Mouse (Mus musculus) kidney, embryonic 14.5 days (tissue): Measurements from ENCODE around the gene Glrx. TPM values are rescaled to one million over a fixed set of nuclear protein-coding genes. Genes with fewer than 3 reads are reported as not detected.

Experiments used
- ATAC-seq: fragments of 200-750 bp; cut with Nextera tagmentation; 2 replicates; pipeline ENCODE4 v1.8.0; 2017; ENCODE audit warnings: moderate number of reproducible peaks, mild to moderate bottlenecking, moderate TSS enrichment, moderate library complexity; ENCODE audit not compliant: low FRiP score, low TSS enrichment
- H3K27ac ChIP-seq: fragments of 300-500 bp; sonication (generic); 2 replicates; pipeline ENCODE4 v1.5.1; 2014; ENCODE audit warnings: low read depth, mild to moderate bottlenecking, low read length, moderate library complexity, mixed read lengths
- H3K27me3 ChIP-seq: fragments of 300-500 bp; sonication (generic); 2 replicates; pipeline ENCODE4 v1.6.1; 2014; ENCODE audit warnings: mild to moderate bottlenecking, low read length; ENCODE audit not compliant: control insufficient read depth, insufficient read depth
- H3K36me3 ChIP-seq: fragments of 300-500 bp; sonication (generic); 2 replicates; pipeline ENCODE4 v1.6.1; 2014; ENCODE audit warnings: low read length, mixed read lengths; ENCODE audit not compliant: control insufficient read depth, insufficient read depth
- H3K4me1 ChIP-seq: fragments of 300-500 bp; sonication (generic); 2 replicates; pipeline ENCODE4 v1.6.1; 2014; ENCODE audit warnings: low read length, mixed read lengths; ENCODE audit not compliant: control insufficient read depth, insufficient read depth
- H3K4me2 ChIP-seq: fragments of 300-500 bp; sonication (generic); replicated peaks from 2 replicates; pipeline ENCODE4 v1.6.1; 2014; ENCODE audit warnings: low read depth, mild to moderate bottlenecking, low read length
- H3K4me3 ChIP-seq: fragments of 300-500 bp; sonication (generic); 2 replicates; pipeline ENCODE4 v1.5.1; 2014; ENCODE audit warnings: mild to moderate bottlenecking, low read length
- H3K9ac ChIP-seq: fragments of 300-500 bp; sonication (generic); 2 replicates; pipeline ENCODE4 v1.6.1; 2014; ENCODE audit warnings: low read depth, mild to moderate bottlenecking, low read length, moderate library complexity
- H3K9me3 ChIP-seq: fragments of 300-500 bp; sonication (generic); 2 replicates; pipeline ENCODE4 v1.6.1; 2016; ENCODE audit warnings: low read length; ENCODE audit not compliant: control insufficient read depth
- WGBS: fragments of 180-500 bp; shearing (Covaris S2); extraction: QIAGEN DNeasy Blood & Tissue Kit; methylation state at CpG from one replicate; pipeline ENCODE4 v1.1.7; 2014; 5-methylcytosine and 5-hydroxymethylcytosine counted together
- polyA plus RNA-seq: library from polyadenylated mRNA; unstranded; fragments of >200 nt; fragmentation: Nextera tagmentation; extraction: Ambion mirVana; gene quantifications from 2 replicates; pipeline ENCODE4 v1.2.1, GENCODE M21; 2014

Gene Glrx
- 36.4 and 42.5 TPM in 2 replicates for polyA plus RNA-seq

GRCm38 (mm10) chr13:75839719-75840481 lies at the start of gene Glrx:
Gene Glrx (plus strand): TSS chr13:75839868.
- Histone ChIP-seq H3K9ac (peak within 1 kb of the TSS; percentile 29), H3K4me3 (peak within 1 kb of the TSS; percentile 38), H3K4me2 (peak within 1 kb of the TSS; percentile 67), H3K36me3 (no peaks in the 10 kb centered on the region), H3K9me3 (no peaks in the 10 kb centered on the region), H3K27me3 (no peaks in the 10 kb centered on the region), H3K4me1 (peaks cover 11% of the 10 kb centered on the region), H3K27ac (peak within 1 kb of the TSS; percentile 40; the same call in 1 of the 2 replicates)
- ATAC-seq: peak; percentile 92
- WGBS: under 1% methylated on average over 12 of the region's 12 CpGs

GRCm38 (mm10) chr13:75790550-75791205 lies 49.0 kb upstream of the Glrx start:
- ATAC-seq: no peak
- no peak overlapping the region for H3K4me3 ChIP-seq
- no peak overlapping the region for H3K9ac ChIP-seq
- H3K9me3 ChIP-seq: no peaks in the 10 kb centered on the region
- H3K27ac ChIP-seq: no peak overlapping the region
- H3K4me2 ChIP-seq: no peak overlapping the region
- no peaks in the 10 kb centered on the region for H3K27me3 ChIP-seq
- no peaks in the 10 kb centered on the region for H3K4me1 ChIP-seq
- 75% methylated on average over 1 of the region's 1 CpGs for WGBS
- no peaks in the 10 kb centered on the region for H3K36me3 ChIP-seq

GRCm38 (mm10) chr13:75793863-75794629 lies 45.6 kb upstream of the Glrx start:
- ATAC-seq: no peak
- no peak overlapping the region for H3K4me2 ChIP-seq
- H3K36me3 ChIP-seq: no peaks in the 10 kb centered on the region
- H3K27ac ChIP-seq: no peak overlapping the region
- no peaks in the 10 kb centered on the region for H3K27me3 ChIP-seq
- no peaks in the 10 kb centered on the region for H3K4me1 ChIP-seq
- 64% methylated on average over 6 of the region's 6 CpGs for WGBS
- no peaks in the 10 kb centered on the region for H3K9me3 ChIP-seq
- no peak overlapping the region for H3K4me3 ChIP-seq
- H3K9ac ChIP-seq: no peak overlapping the region

GRCm38 (mm10) chr13:75797369-75798141 lies 42.1 kb upstream of the Glrx start:
- WGBS: 28% methylated on average over 18 of the region's 18 CpGs
- Histone ChIP-seq H3K4me1 (no peaks in the 10 kb centered on the region), H3K9me3 (no peaks in the 10 kb centered on the region), H3K9ac (no peak overlapping the region), H3K4me3 (peak overlapping the region; percentile 13; the same call in 1 of the 2 replicates), H3K36me3 (no peaks in the 10 kb centered on the region), H3K27me3 (no peaks in the 10 kb centered on the region), H3K27ac (no peak overlapping the region), H3K4me2 (peak overlapping the region; percentile 28)
- peak; percentile 99 for ATAC-seq

- H3K4me2 ChIP-seq: no peak overlapping the region
- H3K27ac ChIP-seq: no peak overlapping the region
- H3K9ac ChIP-seq: no peak overlapping the region
- no peaks in the 10 kb centered on the region for H3K9me3 ChIP-seq
- H3K4me3 ChIP-seq: no peak overlapping the region
- 62% methylated on average over 7 of the region's 7 CpGs for WGBS
- no peaks in the 10 kb centered on the region for H3K27me3 ChIP-seq
- no peak for ATAC-seq
- H3K4me1 ChIP-seq: no peaks in the 10 kb centered on the region
- H3K36me3 ChIP-seq: no peaks in the 10 kb centered on the region
These were observed 41.0 kb upstream of the Glrx start for GRCm38 (mm10) chr13:75798413-75799302.

- Histone ChIP-seq H3K9me3 (no peaks in the 10 kb centered on the region), H3K27ac (no peak overlapping the region), H3K4me2 (no peak overlapping the region), H3K27me3 (no peaks in the 10 kb centered on the region), H3K4me3 (no peak overlapping the region), H3K9ac (no peak overlapping the region), H3K4me1 (no peaks in the 10 kb centered on the region), H3K36me3 (no peaks in the 10 kb centered on the region)
- ATAC-seq: no peak
- 91% methylated on average over 3 of the region's 3 CpGs for WGBS
These were observed 40.2 kb upstream of the Glrx start for GRCm38 (mm10) chr13:75799421-75799820.

GRCm38 (mm10) chr13:75807969-75808368 lies 31.7 kb upstream of the Glrx start:
- WGBS: 92% methylated on average over 1 of the region's 1 CpGs
- H3K36me3 ChIP-seq: no peaks in the 10 kb centered on the region
- no peak overlapping the region for H3K4me2 ChIP-seq
- no peak overlapping the region for H3K27ac ChIP-seq
- H3K27me3 ChIP-seq: no peaks in the 10 kb centered on the region
- H3K4me3 ChIP-seq: no peak overlapping the region
- no peaks in the 10 kb centered on the region for H3K4me1 ChIP-seq
- no peak for ATAC-seq
- H3K9me3 ChIP-seq: no peaks in the 10 kb centered on the region
- no peak overlapping the region for H3K9ac ChIP-seq

- Histone ChIP-seq H3K4me1 (no peaks in the 10 kb centered on the region), H3K27me3 (no peaks in the 10 kb centered on the region), H3K27ac (no peak overlapping the region), H3K36me3 (no peaks in the 10 kb centered on the region), H3K9me3 (no peaks in the 10 kb centered on the region), H3K4me3 (no peak overlapping the region), H3K4me2 (no peak overlapping the region), H3K9ac (no peak overlapping the region)
- 66% methylated on average over 1 of the region's 1 CpGs for WGBS
- ATAC-seq: no peak
These were observed 29.7 kb upstream of the Glrx start for GRCm38 (mm10) chr13:75809957-75810356.
